Comparison of ENCODE assay signal across 11 mouse cellular contexts in the genomic region with DNA sequence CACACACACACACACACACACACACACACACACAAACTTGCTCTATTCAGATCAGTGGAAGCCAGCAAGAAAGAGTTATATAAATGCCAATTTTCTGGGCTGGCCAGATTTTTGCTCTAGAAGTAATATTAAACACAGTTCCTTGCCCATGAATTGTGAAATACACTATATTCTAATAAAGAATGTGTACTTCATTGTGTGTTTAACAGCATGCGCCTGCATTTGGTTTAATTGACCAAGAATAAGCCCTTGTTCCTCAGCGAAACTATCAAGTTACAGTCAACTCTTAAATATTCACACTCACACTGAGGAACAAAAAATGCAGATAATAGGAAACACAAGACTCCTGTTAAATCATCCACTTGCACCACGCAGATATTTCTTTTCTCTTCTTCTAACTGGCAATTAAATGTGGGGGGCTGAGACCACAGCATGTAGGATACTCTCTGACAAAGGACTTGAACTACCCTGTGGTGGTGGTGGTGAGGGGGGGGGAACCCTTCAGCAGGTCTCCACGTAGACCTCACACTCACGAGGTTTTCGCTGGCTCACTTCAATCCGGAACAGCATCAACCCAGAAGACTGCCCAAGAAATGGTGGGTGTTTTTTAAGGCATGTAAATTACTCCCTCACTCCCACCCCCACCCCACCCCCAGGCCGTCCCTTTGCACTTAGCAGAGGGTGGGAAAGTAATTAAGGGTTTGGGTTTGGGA.
DNase-seq lines count a peak whose midpoint lies in the region; ATAC-seq and TF ChIP-seq lines count a peak whose summit lies in the region.
"Had no signal": no experiment of that assay in that cellular context is flagged by ENCODE, and none has a peak within 500 bp of the region (broad histone marks: within the 10 kb centered on the region; RNA-seq: fewer than 3 reads in every experiment).

No protein-coding gene starts in this region.

- H3K36me3 ChIP-seq in heart, embryonic 13.5 days: peaks cover 7% of the 10 kb centered on the region
- no peaks in the 10 kb centered on the region for H3K36me3 ChIP-seq in hindbrain, embryonic 12.5 days
- H3K36me3 ChIP-seq in midbrain, embryonic 14.5 days (ENCODE audit: control insufficient read depth, insufficient read depth, low read length): no peaks in the 10 kb centered on the region

- 43% methylated on average over 8 of the region's 8 CpGs for WGBS in heart, embryonic 13.5 days
- WGBS in hindbrain, embryonic 12.5 days: 19% methylated on average over 8 of the region's 8 CpGs
- WGBS in midbrain, embryonic 14.5 days: 21% methylated on average over 8 of the region's 8 CpGs

- no peak for DNase-seq in heart, adult 18-20 months
- peak; percentile 76 for DNase-seq in brain, embryonic 14.5 days (ENCODE audit: low read depth)
- DNase-seq in midbrain, embryonic 14.5 days: no peak
- DNase-seq in left cerebral cortex, postnatal 25 days (ENCODE audit: low spot score in 2 of 2): no peak
- no peak for DNase-seq in thymus, postnatal 36 days
- DNase-seq in left cerebral cortex, postnatal 4 days: no peak
- DNase-seq: cerebellum, adult 2 months; kidney, adult 8-10 months had no signal

- no peak for TF ChIP-seq POLR2A in brain, embryonic 14.5 days (IDR thresholded peaks at IDR 0.05; ENCODE audit: borderline replicate concordance, extremely low read depth, insufficient read depth, insufficient read length, poor library complexity, severe bottlenecking)

- H3K27ac ChIP-seq in heart, embryonic 13.5 days (replicated peaks): no peak overlapping the region
- H3K27ac ChIP-seq in hindbrain, embryonic 12.5 days: no peak overlapping the region
- H3K27ac ChIP-seq in midbrain, embryonic 14.5 days (replicated peaks; ENCODE audit: low read depth, low read length): 0 out of 2 replicates have a peak overlapping the region, but pooled peaks have one; percentile 10

- no peak for TF ChIP-seq CTCF in brain, embryonic 14.5 days (IDR thresholded peaks at IDR 0.05; ENCODE audit: borderline replicate concordance, extremely low read depth, insufficient read depth, insufficient read length)

- peak overlapping the region; percentile 87 for H3K4me2 ChIP-seq in heart, embryonic 13.5 days
- peak overlapping the region; percentile 29 for H3K4me2 ChIP-seq in hindbrain, embryonic 12.5 days (replicated peaks)
- H3K4me2 ChIP-seq in midbrain, embryonic 14.5 days (ENCODE audit: low read length): peak overlapping the region; percentile 95; the same call in 1 of the 2 replicates

- peaks cover 15% of the 10 kb centered on the region; the same call in 1 of the 2 replicates for H3K27me3 ChIP-seq in heart, embryonic 13.5 days (replicated peaks)
- 0 out of 2 replicates have a peak, but pooled peaks cover 6% of the 10 kb centered on the region for H3K27me3 ChIP-seq in hindbrain, embryonic 12.5 days
- H3K27me3 ChIP-seq in midbrain, embryonic 14.5 days (ENCODE audit: control insufficient read depth, insufficient read depth, low read length): peaks cover 6% of the 10 kb centered on the region; the same call in 1 of the 2 replicates

- H3K9ac ChIP-seq in heart, embryonic 13.5 days: no peak overlapping the region
- H3K9ac ChIP-seq in hindbrain, embryonic 12.5 days: no peak overlapping the region
- H3K9ac ChIP-seq in midbrain, embryonic 14.5 days (replicated peaks; ENCODE audit: low read length): no peak overlapping the region

- H3K4me1 ChIP-seq in heart, embryonic 13.5 days: peaks cover 72% of the 10 kb centered on the region
- H3K4me1 ChIP-seq in hindbrain, embryonic 12.5 days: peaks cover 62% of the 10 kb centered on the region
- H3K4me1 ChIP-seq in midbrain, embryonic 14.5 days (ENCODE audit: control insufficient read depth, insufficient read depth, low read length): peaks cover 46% of the 10 kb centered on the region

- intact Hi-C loops in left cerebral cortex, postnatal 25 days (cut with DNase I): no loop called here
- intact Hi-C loops in left cerebral cortex, postnatal 4 days (cut with DNase I): no loop called here

- H3K4me3 ChIP-seq in heart, embryonic 13.5 days: 0 out of 2 replicates have a peak overlapping the region, but pooled peaks have one; percentile 11
- no peak overlapping the region for H3K4me3 ChIP-seq in hindbrain, embryonic 12.5 days
- no peak overlapping the region for H3K4me3 ChIP-seq in midbrain, embryonic 14.5 days (replicated peaks; ENCODE audit: low read depth, low read length)
- H3K4me3 ChIP-seq: myocyte had no signal

- H3K9me3 ChIP-seq in heart, embryonic 13.5 days: no peaks in the 10 kb centered on the region
- H3K9me3 ChIP-seq in hindbrain, embryonic 12.5 days (replicated peaks): no peaks in the 10 kb centered on the region
- no peaks in the 10 kb centered on the region for H3K9me3 ChIP-seq in midbrain, embryonic 14.5 days (ENCODE audit: control insufficient read depth, low read length)

- ATAC-seq in heart, embryonic 13.5 days (ENCODE audit: extremely low read depth, insufficient number of reproducible peaks, low FRiP score, low TSS enrichment): no peak
- no peak for ATAC-seq in hindbrain, embryonic 12.5 days (ENCODE audit: low FRiP score)
- no peak for ATAC-seq in midbrain, embryonic 14.5 days (ENCODE audit: low FRiP score, low TSS enrichment)

Comparison
In these comparisons a context has a peak if more than half of its experiments do, and no peak if none do; other contexts are left out.
1. H3K4me2 ChIP-seq: peak in every context shown above with its lines; median percentile 95 in midbrain, embryonic 14.5 days; 87 in heart, embryonic 13.5 days; 29 in hindbrain, embryonic 12.5 days.